Mouse (Mus musculus) testis, postnatal 10 days (tissue): Measurements from ENCODE around the gene Maip1.

Experiments used
- DNase-seq: peaks from one replicate; pipeline ENCODE4 v3.0.0; 2021; ENCODE audit warnings: low spot score

The Maip1 gene

DNA sequence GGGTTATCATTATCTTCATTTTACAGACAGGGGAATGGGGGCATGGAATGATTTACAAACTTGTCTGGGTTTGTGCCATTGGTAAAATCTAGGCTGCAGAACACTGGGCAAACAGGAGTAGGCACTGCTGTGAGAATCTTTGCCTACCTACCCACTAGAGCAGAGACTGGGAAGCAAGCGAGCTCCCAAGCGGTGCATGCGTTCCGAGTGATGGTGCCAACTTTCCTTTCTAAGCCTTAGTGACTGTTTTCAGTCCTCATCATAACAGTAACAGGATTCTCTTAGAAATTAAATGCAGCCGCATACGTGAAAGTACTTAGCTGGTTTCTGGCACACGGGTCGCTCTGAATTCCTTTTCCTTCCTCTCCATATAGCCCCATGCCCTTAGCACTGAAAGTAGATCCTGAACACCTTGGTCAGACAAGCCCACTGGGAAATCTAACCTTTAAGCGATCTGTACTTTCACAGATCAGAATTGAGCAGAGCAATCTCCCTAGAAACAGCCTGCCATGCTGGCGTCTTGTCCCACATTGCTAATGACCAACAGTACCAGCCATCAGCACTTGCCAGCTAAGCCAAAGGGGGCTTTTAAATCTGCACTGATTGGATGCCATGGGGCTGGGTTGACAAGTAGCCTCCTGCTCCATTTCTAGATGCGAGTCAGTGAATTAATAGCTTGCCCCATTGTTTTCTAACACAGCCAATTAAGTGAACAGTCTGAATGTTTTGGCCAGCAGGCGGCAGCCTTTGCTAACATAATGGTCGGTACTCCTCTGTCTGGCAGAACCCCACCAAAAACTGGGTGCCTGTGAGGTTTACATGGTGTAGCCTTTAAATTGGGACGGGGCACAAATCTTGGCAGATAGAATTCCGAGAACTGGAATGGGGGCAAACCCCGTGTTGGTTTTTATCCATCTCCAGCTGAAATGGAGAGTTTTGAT lies 22.5 kb downstream of the Maip1 start:
- DNase-seq: peak; percentile 94

DNA sequence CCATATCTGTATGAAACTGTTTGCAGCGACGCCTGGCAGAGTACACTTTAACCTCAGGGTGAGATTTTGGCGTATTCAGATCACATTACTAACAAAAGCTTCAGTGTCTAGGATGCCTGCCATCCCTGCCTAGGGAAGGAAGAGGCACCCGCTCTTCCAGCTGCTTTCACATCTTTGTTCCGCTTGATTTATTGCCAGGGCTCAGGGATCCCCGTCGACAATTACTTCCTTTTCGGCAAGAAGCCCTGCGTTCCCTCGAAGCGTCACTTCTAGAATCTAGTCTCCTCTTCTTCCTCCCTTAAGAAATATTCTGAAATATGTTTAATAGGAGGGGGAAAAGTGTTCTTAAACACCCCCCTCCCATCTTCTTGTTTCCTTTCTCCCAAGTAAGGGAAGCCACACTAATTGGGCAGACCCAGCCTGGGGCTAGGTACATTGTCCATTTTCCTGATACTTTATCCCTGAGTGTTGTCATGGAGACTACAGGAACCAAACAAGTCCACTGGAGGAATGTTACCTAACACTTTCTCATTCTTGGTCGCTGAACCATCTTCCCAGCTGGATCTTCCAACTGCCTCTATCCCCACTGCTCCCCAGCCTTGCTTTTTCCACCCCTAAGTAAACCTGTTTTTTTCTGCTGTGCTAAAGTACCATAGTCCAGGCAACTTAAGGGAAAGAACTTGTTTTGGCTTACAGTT lies 23.8 kb downstream of the Maip1 start:
- DNase-seq: no peak

DNA sequence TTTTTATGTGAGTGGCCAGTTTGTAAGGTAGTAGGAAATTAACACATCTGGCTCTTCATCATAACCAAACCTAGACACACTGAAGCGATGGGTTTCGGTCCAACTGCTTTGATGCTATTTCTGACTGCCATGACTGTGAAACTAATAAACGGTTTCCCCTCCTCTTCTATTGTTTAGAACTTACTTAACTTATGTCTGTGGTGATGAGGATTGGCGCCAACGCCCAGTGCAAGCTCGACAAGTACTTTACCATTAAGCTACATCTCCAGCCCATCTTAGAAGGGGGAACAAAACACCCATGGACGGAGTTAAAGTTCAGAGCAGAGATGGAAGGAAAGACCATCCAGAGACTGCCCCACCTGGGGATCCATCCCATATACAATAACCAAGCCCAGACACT lies 27.0 kb downstream of the Maip1 start:
- no peak for DNase-seq

DNA sequence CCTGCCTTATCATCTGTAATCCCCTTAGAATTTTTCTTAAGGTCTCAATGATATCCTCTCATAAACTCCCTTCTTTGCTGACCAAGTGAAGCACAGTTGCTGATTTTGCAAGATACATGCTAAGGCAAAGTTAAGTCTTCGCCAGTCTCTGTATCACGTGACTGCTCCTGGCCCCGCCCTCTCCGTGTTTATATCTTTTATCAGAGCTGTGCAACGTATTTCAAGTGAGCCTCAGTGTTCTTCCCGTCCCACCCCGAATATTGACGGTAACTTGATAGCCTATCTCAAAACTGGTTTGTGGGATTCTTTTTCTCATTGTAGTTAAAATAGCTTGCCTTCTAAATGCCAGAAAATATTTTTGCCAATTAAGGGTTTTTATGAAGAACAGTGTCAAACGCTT lies 30.3 kb downstream of the Maip1 start:
- peak; percentile 79 for DNase-seq

DNA sequence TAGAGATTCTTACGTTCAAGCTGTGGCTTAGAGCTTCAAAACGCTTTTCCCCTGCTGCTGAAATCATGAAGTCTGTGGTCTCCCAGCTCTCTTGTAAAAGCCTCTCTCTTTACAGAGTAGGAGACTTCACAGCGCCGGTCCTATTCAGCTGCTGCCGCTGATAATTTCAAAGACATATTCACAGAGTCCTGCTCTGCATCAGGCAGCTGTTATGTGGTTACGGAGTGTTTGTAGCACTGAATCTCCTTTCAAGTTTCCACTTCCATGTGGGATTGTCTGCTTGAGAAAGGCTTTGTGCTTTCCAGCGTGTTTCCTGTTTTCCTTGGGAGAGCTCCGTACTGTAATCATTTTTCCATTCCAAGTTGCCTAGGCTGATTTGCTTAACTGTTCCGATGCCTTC lies 30.8 kb downstream of the Maip1 start:
- no peak for DNase-seq

DNA sequence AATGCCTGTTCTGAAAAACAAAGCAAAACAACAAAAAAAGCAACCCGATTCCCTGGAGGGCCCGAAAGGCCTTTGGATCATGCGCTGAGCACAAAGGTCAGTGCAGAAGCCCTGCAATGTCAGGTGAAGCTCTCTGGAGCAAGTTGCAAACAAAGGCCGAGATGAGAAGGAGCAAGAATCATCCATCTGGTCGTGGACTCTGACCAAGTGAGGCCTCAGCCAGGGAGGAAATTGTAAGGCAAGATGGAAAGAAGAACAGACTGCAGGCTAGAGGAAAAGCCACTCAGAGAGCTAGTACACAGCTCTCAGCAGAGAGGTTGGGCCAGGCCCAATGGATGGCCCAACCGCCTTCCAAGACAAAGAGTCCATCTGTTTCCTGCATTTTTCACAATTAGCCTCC lies 32.9 kb downstream of the Maip1 start:
- no peak for DNase-seq

DNA sequence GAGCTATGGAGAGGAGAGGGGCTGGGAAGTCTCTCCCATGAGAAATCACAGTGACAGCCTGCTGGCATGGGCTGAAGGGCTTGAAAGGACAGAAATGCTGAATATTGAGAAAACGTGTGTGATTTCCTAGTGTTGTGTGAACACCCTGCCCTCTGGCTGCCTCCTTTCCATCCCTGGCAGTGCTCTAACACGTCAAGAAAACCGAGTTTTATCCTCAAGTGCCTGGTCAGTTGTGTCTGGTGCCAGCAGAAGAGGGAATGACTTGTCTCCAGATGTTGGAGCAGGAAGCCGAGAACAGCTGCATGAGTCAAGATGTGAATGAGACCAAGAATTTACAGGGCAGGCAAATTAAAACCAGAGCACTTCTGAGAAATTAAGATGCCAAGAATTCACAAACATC lies 34.6 kb downstream of the Maip1 start:
- no peak for DNase-seq

DNA sequence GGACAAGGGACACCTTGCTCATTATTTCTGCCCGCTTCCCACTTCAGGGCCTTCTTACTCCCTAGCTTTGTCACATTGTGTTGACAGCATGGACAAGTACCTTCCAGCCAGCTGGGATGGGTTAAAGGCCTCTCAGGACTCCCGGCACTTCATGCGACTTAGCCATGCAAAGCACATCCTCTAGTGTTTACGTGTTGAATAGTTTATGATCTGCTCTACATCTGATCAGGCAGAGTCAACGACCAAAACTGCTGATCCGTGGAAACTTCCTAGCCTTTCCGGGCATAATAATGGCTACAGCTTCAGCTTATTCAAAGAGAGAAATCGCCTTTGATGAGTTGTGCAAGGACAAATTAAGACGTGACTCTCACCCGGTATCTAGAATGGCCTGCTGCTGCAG lies 39.6 kb downstream of the Maip1 start:
- no peak for DNase-seq

DNA sequence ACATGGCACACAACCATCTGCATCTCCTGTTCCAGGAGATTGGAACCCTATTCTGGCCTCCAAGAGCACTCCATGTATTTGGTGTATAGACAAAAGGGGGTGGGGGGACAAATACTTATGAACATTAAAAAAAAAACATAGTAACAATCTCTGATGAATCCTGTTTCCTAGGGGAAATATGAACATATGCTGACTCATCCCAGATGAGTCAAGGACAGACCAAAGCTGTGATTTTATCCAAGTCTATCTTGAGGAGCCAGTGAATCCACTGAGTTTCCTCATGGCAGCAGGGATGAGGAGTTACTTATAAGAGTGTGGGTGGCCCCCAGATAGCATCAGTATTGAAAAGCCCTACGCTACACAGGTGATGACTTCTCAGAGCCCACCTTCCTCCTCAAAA lies 44.1 kb downstream of the Maip1 start:
- no peak for DNase-seq

DNA sequence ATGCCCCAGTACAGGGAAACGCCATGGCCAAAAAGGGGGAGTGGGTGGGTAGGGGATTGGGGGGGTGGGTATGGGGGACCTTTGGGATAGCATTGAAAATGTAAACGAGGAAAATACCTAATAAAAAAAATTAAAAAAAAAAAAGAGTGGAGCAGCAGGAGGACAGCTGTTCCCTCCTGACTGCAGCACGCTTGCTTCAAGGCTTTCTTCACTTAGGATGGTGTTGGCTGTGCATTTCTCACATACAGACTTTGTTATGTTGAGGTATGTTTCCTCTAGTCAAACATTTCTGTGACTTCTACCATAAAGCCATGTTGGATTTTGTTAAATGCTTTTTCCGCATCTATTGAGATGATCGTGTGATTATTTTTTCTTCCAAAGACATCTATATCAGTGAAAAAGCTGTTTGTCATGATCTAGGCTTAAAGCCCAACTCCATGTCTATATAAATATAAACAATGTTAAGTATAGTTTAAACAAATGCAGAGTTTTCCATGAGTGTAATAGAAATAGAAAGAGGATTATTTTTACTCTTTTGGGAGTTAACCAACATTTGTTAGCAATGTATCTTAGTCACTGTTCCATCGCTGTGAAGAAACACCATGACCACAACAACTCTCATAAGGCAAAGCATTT lies 54.3 kb downstream of the Maip1 start:
- no peak for DNase-seq
